Mouse (Mus musculus): ENCODE data around the gene Dhrs1. TPM values are rescaled to one million over a fixed set of nuclear protein-coding genes. Genes with fewer than 3 reads are reported as not detected.
"Not testable (repeated sequence)": the region's sequence is repeated elsewhere in the genome, so short reads cannot be mapped to it uniquely, and the experiment has no call there.

Dhrs1 gene
- total and polyA plus RNA-seq, 2 experiments = 140 to 263 TPM

DNA sequence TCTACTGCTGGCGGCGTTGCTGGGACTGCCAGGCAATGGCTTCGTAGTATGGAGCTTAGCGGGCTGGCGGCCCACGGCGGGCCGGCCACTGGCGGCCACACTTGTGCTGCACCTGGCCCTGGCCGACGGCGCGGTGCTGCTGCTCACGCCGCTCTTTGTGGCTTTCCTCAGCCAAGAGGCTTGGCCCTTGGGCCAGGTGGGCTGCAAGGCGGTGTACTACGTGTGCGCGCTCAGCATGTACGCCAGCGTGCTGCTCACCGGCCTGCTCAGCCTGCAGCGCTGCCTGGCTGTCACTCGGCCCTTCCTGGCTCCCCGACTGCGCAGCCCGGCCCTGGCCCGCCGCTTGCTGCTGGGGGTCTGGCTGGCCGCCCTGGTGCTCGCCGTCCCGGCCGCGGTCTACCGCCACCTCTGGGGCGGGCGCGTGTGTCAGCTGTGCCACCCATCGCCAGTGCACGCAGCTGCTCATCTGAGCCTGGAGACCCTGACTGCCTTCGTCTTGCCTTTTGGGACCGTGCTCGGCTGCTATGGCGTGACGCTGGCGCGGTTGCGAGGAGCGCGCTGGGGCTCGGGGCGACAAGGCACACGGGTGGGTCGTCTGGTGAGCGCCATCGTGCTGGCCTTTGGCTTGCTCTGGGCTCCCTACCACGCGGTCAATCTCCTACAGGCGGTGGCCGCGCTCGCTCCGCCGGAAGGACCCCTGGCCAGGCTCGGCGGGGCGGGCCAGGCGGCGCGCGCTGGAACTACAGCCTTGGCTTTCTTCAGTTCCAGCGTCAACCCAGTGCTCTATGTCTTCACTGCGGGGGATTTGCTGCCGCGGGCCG is 16.7 kb upstream of the Dhrs1 start:
- Histone ChIP-seq H3K27ac (replicated peaks; ENCODE audit: insufficient read depth, low read depth, low read length) (no peak overlapping the region), H3K4me1 (ENCODE audit: control insufficient read depth, insufficient read depth, low read length) (peaks cover 2% of the 10 kb centered on the region; the same call in 1 of the 2 replicates), H3K79me2 (ENCODE audit: control insufficient read depth, insufficient read depth, low read length) (no peaks in the 10 kb centered on the region), H3K4me3 (ENCODE audit: insufficient read depth, low read depth, low read length) (peak overlapping the region; percentile 49; the same call in 1 of the 2 replicates), H3K36me3 (ENCODE audit: control insufficient read depth, insufficient read depth, low read length) (no peaks in the 10 kb centered on the region), H3K9ac (ENCODE audit: low read depth, low read length) (peak overlapping the region; percentile 48), H3K27me3 (ENCODE audit: control insufficient read depth, insufficient read depth, low read length) (peaks cover 7% of the 10 kb centered on the region; the same call in 1 of the 2 replicates)
- WGBS = 16% methylated on average over 77 of the region's 77 CpGs
- TF ChIP-seq CTCF (IDR thresholded peaks at IDR 0.05; ENCODE audit: low read depth, low read length) = peak; percentile 17; the same call in 1 of the 2 replicates
- TF ChIP-seq POLR2A (IDR thresholded peaks at IDR 0.05; ENCODE audit: extremely low read depth, insufficient read depth, low read length) = no peak
- DNase-seq (ENCODE audit: extremely low read depth, low read depth, low spot score) = no peak

DNA sequence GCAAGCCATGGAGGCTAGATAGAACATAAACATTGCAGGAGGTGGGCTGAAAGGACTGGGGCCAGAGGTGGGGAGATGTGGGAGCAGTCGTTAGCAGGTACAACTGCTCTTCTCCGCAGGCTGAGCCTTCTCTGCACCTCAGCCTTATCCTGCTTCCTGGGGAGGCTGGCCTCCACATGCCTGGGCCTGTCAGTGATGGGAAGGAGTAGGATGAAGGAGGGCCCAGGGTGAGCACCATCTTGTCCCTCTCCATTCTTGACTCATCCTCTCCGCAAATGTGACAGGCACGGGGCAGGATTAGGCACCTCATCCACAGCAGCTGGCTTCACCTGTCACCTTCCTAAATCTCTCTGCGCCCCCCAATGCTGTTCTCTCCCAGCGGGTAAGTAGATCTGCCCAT is 15.7 kb upstream of the Dhrs1 start, which contains the start of gene Ltb4r2:
Gene Ltb4r2 (plus strand): TSS at position 266 of the 400 bp plus-strand sequence.
- H3K79me2 ChIP-seq (ENCODE audit: control insufficient read depth, insufficient read depth, low read length) = no peaks in the 10 kb centered on the region; the same call in 1 of the 2 replicates
- peaks cover 7% of the 10 kb centered on the region; the same call in 1 of the 2 replicates for H3K4me1 ChIP-seq (ENCODE audit: control insufficient read depth, insufficient read depth, low read length)
- H3K27me3 ChIP-seq (ENCODE audit: control insufficient read depth, insufficient read depth, low read length) = peaks cover 6% of the 10 kb centered on the region; the same call in 1 of the 2 replicates
- H3K36me3 ChIP-seq (ENCODE audit: control insufficient read depth, insufficient read depth, low read length) = peaks cover 4% of the 10 kb centered on the region; the same call in 1 of the 2 replicates
- H3K9ac ChIP-seq (ENCODE audit: low read depth, low read length) = peak within 1 kb of the TSS; percentile 48
- H3K4me3 ChIP-seq (ENCODE audit: insufficient read depth, low read depth, low read length) = peak within 1 kb of the TSS; percentile 49; the same call in 1 of the 2 replicates
- no peak within 1 kb of the TSS for H3K27ac ChIP-seq (replicated peaks; ENCODE audit: insufficient read depth, low read depth, low read length)
- no peak for TF ChIP-seq CTCF (IDR thresholded peaks at IDR 0.05; ENCODE audit: low read depth, low read length)
- no peak for TF ChIP-seq POLR2A (IDR thresholded peaks at IDR 0.05; ENCODE audit: extremely low read depth, insufficient read depth, low read length)
- DNase-seq (ENCODE audit: extremely low read depth, low read depth, low spot score) = no peak
- 98% methylated on average over 6 of the region's 6 CpGs for WGBS

DNA sequence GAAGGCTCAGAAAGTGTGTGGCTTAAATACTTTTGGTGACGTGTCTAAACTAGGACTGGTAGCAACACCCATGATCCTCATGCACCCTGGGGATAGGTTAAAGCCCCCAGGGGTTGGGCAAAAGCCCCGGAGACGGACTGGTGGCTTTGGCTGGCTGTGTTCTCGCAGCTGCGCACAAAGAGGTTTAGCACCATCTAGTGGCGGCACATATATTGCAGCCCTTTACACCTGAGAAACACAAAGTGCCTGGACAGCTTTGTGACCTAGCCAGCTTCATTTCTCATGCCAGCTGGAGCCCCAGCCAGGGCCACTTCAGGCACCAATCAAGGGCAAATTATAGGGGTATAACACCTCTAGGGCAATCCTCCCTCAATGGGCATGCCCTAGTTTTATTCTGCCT is 14.7 kb upstream of the Dhrs1 start:
- H3K27me3 ChIP-seq (ENCODE audit: control insufficient read depth, insufficient read depth, low read length); H3K79me2 ChIP-seq (ENCODE audit: control insufficient read depth, insufficient read depth, low read length); H3K4me3 ChIP-seq (ENCODE audit: insufficient read depth, low read depth, low read length); H3K27ac ChIP-seq (replicated peaks; ENCODE audit: insufficient read depth, low read depth, low read length); H3K36me3 ChIP-seq (ENCODE audit: control insufficient read depth, insufficient read depth, low read length); H3K9ac ChIP-seq (ENCODE audit: low read depth, low read length): not testable (repeated sequence)
- H3K4me1 ChIP-seq (ENCODE audit: control insufficient read depth, insufficient read depth, low read length) = peaks cover 10% of the 10 kb centered on the region; the same call in 1 of the 2 replicates
- peak; percentile 67 for DNase-seq (ENCODE audit: extremely low read depth, low read depth, low spot score)
- 2% methylated on average over 6 of the region's 6 CpGs for WGBS
- TF ChIP-seq CTCF (IDR thresholded peaks at IDR 0.05; ENCODE audit: low read depth, low read length) = peak; percentile 81

DNA sequence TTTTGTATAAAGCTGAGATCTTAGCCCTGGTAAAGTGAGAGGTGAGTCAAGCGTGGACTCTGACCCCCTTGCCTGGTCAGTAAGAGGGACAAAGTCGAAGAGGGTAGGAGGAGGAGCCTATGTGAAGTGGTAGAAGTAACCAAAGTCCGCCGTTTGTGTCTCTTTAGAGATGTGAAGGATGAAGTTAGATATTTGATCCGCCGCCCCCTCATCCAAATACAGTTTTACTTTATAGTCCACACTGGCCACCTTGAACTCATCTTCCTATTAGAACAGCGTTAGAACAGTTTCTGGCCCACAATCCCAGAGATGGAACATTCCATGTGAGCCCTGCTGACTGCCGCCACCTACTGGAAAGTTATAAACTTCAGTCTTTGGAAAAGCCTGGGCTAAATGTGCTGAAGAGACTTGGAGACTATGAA is 12.9 kb upstream of the Dhrs1 start, which contains the start of gene Cideb:
Gene Cideb (minus strand): TSS at position 96 of the 422 bp plus-strand sequence.
- Histone ChIP-seq H3K27me3 (ENCODE audit: control insufficient read depth, insufficient read depth, low read length) (peaks cover 5% of the 10 kb centered on the region; the same call in 1 of the 2 replicates), H3K36me3 (ENCODE audit: control insufficient read depth, insufficient read depth, low read length) (peaks cover 24% of the 10 kb centered on the region), H3K27ac (replicated peaks; ENCODE audit: insufficient read depth, low read depth, low read length) (peak within 1 kb of the TSS; percentile 95), H3K9ac (ENCODE audit: low read depth, low read length) (peak within 1 kb of the TSS; percentile 86), H3K4me1 (ENCODE audit: control insufficient read depth, insufficient read depth, low read length) (peaks cover 10% of the 10 kb centered on the region; the same call in 1 of the 2 replicates), H3K4me3 (ENCODE audit: insufficient read depth, low read depth, low read length) (peak within 1 kb of the TSS; percentile 71), H3K79me2 (ENCODE audit: control insufficient read depth, insufficient read depth, low read length) (no peaks in the 10 kb centered on the region; the same call in 1 of the 2 replicates)
- peak; percentile 95 for DNase-seq (ENCODE audit: extremely low read depth, low read depth, low spot score)
- WGBS = 5% methylated on average over 8 of the region's 8 CpGs
- peak; percentile 52; the same call in 1 of the 2 replicates for TF ChIP-seq CTCF (IDR thresholded peaks at IDR 0.05; ENCODE audit: low read depth, low read length)
- no peak for TF ChIP-seq POLR2A (IDR thresholded peaks at IDR 0.05; ENCODE audit: extremely low read depth, insufficient read depth, low read length)

DNA sequence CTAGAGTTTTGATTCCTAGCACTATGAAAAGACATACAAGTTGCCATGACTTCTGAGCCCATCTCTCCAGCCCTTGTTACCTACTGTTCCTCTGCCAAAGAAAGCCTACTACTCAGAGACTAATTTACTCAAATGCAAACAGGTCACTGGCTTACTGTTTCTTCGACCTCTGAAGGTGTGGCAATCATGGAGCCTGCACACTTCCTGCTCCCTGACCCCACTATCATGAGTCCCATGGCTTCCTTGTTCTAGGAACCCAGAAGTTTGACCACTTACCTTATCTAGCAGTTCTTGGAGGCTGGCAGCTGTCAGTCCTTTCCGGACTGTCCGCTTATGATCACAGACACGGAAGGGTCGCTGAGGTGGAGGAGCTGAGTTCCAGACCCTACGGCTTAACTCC is 12.1 kb upstream of the Dhrs1 start:
- 10% methylated on average over 6 of the region's 6 CpGs for WGBS
- Histone ChIP-seq H3K36me3 (ENCODE audit: control insufficient read depth, insufficient read depth, low read length) (peaks cover 30% of the 10 kb centered on the region), H3K27ac (replicated peaks; ENCODE audit: insufficient read depth, low read depth, low read length) (peak overlapping the region; percentile 95), H3K4me3 (ENCODE audit: insufficient read depth, low read depth, low read length) (peak overlapping the region; percentile 59), H3K4me1 (ENCODE audit: control insufficient read depth, insufficient read depth, low read length) (peaks cover 10% of the 10 kb centered on the region; the same call in 1 of the 2 replicates), H3K27me3 (ENCODE audit: control insufficient read depth, insufficient read depth, low read length) (peaks cover 5% of the 10 kb centered on the region; the same call in 1 of the 2 replicates), H3K9ac (ENCODE audit: low read depth, low read length) (peak overlapping the region; percentile 86), H3K79me2 (ENCODE audit: control insufficient read depth, insufficient read depth, low read length) (no peaks in the 10 kb centered on the region; the same call in 1 of the 2 replicates)
- peak; percentile 78 for DNase-seq (ENCODE audit: extremely low read depth, low read depth, low spot score)
- no peak for TF ChIP-seq POLR2A (IDR thresholded peaks at IDR 0.05; ENCODE audit: extremely low read depth, insufficient read depth, low read length)
- TF ChIP-seq CTCF (IDR thresholded peaks at IDR 0.05; ENCODE audit: low read depth, low read length) = no peak

Data from liver, adult 2 months (tissue).